Mouse (Mus musculus) erythroblast, embryonic 14.5 days (primary cell): ENCODE data around the gene Erp29.

Experiments used
- GATA1 ChIP-seq: IDR thresholded peaks from 2 replicates; pipeline ENCODE4 v1.6.1; 2012; ENCODE audit warnings: low read length, inconsistent platforms, mixed read lengths
- TAL1 ChIP-seq: IDR thresholded peaks from 3 replicates; pipeline ENCODE4 v1.6.1; 2012; ENCODE audit warnings: low read length, inconsistent platforms, mixed read lengths

DNA sequence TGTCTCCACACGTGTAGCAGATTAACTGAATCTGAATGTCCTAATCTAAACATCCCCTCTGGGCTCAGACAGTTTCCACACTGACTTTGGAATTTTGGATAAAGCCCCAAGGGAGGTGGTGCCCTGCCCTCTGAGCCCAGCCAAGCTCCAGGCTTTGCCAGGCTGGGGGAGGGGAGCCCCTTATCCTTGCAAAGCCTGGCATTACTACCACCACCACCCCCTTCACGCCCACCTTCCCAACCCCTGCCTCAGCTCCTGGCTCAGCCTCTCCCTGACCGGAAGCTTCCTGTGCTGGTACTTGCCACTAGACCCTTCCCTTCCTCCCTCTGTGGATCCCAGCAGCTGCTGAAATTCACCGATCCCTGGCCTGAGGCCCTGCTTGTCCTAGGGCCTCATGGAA is 65.2 kb downstream of the Erp29 start:
- TF ChIP-seq TAL1 (no peak), GATA1 (no peak)
